Mouse (Mus musculus) cerebellum, adult 18-20 months (tissue): ENCODE measurements around the gene Pknox1.

Experiments used
- DNase-seq, 2 experiments: peaks; one replicate each; pipeline ENCODE4 v3.0.0; 2021

The Pknox1 gene

GRCm38 (mm10) chr17:31556253-31556652, 8.3 kb upstream of the Pknox1 start:
- DNase-seq = no peak

GRCm38 (mm10) chr17:31557124-31557880, 7.2 kb upstream of the Pknox1 start:
- no peak for DNase-seq

GRCm38 (mm10) chr17:31557947-31558542, 6.5 kb upstream of the Pknox1 start:
- no peak for DNase-seq

GRCm38 (mm10) chr17:31559021-31559789, 5.3 kb upstream of the Pknox1 start:
- DNase-seq = no peak

- DNase-seq = peak; percentile 44 to 65
Observed at GRCm38 (mm10) chr17:31563632-31564014, 911 bp upstream of the Pknox1 start.

DNA sequence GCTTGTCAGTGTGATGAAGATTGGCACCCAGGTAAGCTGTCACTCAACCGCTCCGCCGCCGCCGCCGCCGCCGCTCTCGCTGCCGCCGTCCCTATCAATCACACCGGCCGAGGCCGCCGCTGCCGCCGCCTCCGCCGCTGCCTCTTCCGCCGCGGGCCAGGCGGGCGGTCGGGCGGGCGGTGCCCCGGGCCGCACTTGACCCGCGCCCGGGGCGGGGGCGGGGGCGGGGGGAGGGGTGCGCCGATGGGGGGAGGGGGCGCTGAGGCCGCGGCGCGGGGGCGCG, 265 bp downstream of the Pknox1 start:
- no peak for DNase-seq

- DNase-seq = peak; percentile 57 to 75
Observed at GRCm38 (mm10) chr17:31565141-31566056, 865 bp downstream of the Pknox1 start.

DNA sequence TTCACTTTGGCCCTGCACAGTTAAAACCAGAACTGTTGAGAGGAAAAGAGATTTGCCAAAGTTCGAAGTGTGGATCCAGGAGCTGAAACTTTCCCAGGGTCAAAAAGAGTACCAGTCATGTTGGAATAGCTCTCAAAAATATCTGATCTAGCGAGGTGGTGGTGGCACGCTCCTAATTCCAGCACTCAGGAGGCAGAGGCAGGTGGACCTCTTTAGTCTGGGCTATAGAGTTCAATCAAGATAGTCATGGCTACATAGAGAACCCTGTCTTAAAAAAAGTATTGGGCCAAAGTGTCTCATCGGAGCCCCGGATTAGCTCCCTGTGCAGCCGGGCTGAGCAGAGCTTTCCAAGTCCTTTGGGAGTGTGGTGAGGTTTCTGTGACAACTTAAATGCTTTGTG, 1.7 kb downstream of the Pknox1 start:
- no peak for DNase-seq

DNA sequence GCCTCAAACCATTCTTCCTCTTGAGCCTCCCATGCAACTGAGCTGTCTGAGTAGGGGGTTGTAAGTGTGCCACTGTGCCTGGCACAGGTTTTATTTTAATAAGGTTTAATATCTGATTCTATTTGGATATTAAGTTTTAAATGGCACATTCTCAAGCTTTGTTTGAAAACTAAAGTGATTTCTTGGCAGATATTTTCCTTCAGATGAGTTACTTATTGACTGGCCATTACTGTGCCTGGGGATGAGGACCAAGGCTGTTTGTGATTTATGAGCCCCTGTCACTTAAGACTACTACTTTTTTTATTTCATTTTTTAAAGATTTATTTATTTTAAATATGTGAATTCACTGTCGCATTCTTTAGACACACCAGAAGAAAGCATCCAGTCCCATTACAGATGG, 5.2 kb downstream of the Pknox1 start:
- no peak for DNase-seq

DNA sequence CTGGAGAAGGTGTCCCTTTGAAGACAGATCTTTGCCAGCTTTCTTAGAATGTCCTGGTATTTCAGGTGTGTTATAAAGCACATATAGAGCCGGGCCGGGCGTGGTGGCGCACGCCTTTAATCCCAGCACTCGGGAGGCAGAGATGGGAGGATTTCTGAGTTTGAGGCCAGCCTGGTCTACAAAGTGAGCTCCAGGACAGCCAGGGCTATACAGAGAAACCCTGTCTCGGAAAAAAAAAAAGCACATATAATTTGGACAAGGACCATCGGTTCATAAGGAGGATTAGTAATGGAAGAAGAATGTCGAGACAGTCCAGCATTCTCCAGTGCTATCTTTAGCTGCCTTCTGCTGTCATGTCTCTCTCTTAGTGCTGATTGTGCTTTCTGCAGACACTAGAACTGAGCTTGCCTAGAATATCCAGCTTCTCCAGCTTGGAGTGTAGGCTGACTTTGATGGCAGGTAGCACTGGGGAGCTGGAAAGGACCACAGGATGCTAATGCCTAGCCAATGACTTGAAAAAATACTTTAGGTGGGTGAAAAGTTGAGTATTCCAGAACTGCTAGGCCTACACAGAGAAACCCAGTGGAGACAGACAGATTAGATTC, 5.9 kb downstream of the Pknox1 start:
- DNase-seq = peak in 1 of 2 experiments; percentile 29

DNA sequence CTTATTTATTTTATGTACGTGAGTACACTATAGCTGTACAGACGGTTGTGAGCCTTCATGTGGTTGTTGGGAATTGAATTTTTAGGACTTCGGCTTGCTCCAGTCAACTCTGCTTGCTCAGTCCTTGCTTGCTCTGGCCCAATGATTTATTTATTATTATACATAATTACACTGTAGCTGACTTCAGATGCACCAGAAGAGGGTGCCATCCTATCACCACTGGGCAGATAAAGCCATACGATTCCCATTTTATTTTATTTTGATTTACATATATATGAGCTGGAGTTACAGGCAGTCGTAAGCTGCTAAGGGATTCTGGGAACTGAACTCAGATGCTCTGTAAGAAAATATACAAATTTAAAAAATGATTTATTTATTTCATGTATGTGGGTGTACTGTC, 7.2 kb downstream of the Pknox1 start:
- DNase-seq = no peak

DNA sequence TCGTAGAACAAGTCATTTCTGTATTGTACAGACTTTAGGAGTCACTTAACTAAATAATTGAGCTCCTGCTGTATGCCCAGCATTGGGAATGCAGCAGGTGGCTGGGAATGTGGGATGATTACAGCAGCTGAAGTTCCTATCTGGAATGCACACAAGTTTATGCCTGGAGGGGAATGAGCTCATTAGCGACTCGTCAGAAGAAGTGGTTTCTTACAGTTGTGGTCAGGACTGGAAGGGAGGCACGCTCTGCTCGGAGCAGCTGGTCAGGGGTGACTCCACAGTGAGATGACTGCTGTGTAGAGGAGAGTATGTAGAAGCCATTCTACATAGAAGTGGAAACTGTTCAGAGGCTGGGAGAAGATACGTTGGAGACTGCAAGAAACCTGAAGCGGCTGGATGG, 10.1 kb downstream of the Pknox1 start:
- no peak for DNase-seq

- peak; percentile 77 to 86 for DNase-seq
Observed at GRCm38 (mm10) chr17:31576394-31577175, 12.1 kb downstream of the Pknox1 start.

DNA sequence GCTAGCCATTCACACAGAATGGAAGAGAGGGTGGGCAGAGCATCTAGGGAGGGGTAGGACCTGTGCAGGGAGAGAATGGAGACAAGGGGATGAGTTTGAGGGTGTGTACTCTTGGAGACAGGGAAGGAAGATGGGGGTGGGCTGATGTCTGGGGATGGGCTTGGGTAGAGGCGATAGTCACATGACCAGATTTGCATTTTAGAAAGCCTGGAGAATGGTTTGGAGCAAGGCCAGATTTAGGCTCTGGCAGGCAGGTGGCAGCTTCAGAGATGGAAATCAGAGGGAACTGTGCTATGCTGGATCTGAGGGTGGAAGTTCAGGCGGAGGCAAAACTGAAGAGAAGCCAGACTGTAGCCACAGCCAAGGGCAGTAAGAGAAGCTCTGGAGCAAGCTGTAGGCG, 15.8 kb downstream of the Pknox1 start:
- no peak for DNase-seq

GRCm38 (mm10) chr17:31583185-31583584, 18.7 kb downstream of the Pknox1 start:
- no peak for DNase-seq

GRCm38 (mm10) chr17:31583781-31584180, 19.2 kb downstream of the Pknox1 start:
- no peak for DNase-seq

DNA sequence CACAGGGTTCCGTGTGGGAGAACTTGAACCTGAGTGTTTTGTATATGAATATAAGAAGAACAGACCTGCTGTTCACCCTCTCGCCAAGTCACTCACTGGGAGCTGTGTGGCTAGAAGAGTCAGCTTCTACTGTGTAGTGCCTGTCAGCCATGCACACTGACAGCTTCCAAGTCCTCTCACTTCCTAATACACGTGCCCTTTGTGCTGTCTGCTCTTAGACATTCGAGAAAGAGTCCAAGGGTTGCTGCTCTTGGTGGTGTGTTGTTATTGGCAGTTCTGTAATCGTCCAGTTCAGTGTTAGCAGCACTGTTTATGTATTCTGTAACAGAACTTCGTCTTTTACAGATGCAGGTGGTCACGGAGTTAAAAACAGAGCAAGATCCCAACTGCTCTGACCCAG, 23.6 kb downstream of the Pknox1 start:
- no peak for DNase-seq

GRCm38 (mm10) chr17:31588726-31589125, 24.2 kb downstream of the Pknox1 start:
- no peak for DNase-seq

DNA sequence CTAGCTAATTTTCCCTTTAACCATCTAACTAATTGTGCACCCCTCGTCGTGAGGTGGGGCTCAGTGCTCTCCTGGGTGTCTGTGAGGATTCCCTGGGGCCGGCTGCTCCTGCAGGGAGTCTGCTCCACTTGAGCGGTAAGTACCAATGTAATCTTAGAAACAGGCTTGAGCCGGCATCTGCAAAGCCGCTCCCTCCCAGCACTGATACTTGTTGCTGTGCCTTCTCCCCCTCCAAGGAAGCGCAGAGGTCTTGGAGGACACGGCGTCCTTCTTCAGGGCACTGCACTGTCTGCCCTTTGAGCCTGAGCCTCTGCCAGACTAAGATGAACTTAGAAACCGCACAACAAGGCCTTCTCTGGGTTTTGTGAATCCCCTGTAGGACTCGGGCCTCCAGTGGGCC, 26.3 kb downstream of the Pknox1 start:
- DNase-seq = no peak

- no peak for DNase-seq
Observed at GRCm38 (mm10) chr17:31594590-31594989, 30.1 kb downstream of the Pknox1 start.

DNA sequence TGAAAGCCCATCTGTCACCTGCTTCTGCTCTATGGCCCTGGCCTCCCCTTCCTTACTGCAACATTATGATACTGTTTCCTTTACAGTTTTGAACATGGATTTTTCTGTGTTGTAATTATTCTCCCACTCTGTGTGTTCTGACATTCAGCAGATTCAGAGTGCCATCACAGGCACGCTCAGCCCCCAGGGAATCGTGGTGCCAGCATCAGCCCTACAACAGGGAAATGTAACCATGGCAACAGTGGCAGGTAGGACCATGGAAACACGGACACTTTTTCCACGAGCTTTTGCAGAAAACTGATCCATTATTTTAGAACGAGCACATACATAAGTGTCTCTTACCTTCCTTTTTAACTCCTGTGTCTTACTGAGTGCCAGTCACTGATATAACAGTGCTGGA, 30.5 kb downstream of the Pknox1 start:
- DNase-seq = no peak

DNA sequence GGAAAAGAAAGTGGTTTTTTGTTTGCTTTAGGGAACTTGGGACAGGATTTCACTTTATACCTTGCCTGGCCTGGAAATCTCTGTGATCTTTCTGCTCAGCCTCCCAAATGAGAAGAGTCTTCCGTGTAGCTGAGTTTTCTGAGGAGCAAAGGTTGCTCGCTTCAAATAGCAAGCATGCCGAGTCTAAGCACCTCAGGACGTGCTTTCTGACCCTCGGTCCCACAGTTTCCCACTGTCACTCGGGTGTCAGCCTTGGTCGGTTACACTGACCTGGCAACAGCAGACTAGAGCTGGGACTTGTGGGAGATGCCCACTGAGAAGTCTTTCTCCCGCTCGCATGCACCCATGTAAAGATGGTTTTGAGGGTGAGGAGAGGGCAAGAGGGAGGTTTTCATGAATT, 33.4 kb downstream of the Pknox1 start:
- no peak for DNase-seq
